Mouse (Mus musculus): ENCODE data around the gene Olfr1340. TPM values are rescaled to one million over a fixed set of nuclear protein-coding genes. Genes with fewer than 3 reads are reported as not detected.

The Olfr1340 gene
- polyA plus RNA-seq, 1 experiment from 2014 or later, result not detected

DNA sequence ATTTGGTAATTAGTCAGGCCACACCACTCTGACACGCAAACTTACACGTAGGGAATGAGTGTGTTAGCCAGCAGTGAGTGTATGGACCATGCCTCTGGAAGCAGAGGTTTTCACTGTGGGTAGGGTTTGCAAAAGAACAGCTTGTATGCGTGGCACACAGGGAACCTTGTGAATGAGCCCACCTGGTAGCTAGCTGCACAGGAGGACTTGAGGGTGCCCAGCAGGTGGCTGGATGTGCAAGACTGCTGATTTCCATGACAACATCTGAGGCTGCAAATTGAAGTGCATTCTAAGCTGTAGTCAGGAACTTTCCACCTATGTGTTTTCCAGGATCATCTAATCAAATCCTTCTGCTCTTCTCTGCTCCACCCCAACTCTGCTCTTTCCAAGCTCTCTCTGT, 19.6 kb downstream of the Olfr1340 start:
- Histone ChIP-seq H3K4me3 (ENCODE audit: low read depth, low read length) (no peak overlapping the region), H3K4me2 (no peak overlapping the region), H3K9ac (ENCODE audit: low read depth, low read length) (no peak overlapping the region), H3K36me3 (ENCODE audit: control insufficient read depth, insufficient read depth, low read length) (no peaks in the 10 kb centered on the region), H3K4me1 (replicated peaks; ENCODE audit: control insufficient read depth, insufficient read depth, low read length) (no peaks in the 10 kb centered on the region), H3K27me3 (replicated peaks; ENCODE audit: control insufficient read depth, insufficient read depth, low read length) (peaks cover 17% of the 10 kb centered on the region), H3K9me3 (ENCODE audit: control insufficient read depth, low read length) (no peaks in the 10 kb centered on the region), H3K27ac (ENCODE audit: low read depth, low read length) (no peak overlapping the region)
- ATAC-seq (replicated peaks; ENCODE audit: low FRiP score) (no peak), DNase-seq (ENCODE audit: low spot score) (no peak)
- WGBS, result 62% methylated on average over 3 of the region's 3 CpGs

DNA sequence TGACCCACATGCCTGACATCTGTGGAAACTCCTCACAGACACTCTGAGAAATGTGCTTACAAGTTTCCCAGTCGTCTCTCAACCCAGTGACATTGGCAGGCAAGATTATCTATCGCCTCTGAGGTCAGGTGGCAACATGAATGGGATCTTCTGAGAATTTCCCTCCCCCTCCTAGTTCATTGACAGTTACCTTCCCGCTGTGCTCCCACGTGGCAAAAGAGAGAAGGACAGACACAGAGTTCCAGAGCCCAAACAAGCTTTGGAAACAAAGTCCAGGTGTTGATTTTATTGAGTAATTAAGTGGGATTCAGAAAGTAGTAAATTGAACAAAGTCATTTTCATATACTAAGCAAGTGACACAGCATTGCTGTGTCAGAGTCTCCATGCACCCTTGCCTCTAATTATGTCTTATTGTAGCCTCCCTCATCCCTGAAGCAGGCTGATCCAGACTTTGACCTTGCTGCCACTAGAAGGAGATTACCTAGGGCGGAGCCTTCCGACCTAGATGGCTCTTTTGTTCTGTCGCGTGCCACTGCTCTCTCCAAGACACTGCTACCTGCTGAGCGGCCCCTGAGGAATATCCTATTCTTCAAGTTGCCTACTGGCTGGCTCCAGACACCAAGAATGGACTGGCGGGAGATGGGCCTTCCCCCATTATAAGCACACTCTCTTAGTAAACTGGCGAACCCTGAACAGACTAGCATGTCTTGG, 21.2 kb downstream of the Olfr1340 start:
- Histone ChIP-seq H3K9ac (ENCODE audit: low read depth, low read length) (no peak overlapping the region), H3K4me3 (ENCODE audit: low read depth, low read length) (no peak overlapping the region), H3K9me3 (ENCODE audit: control insufficient read depth, low read length) (no peaks in the 10 kb centered on the region), H3K4me1 (replicated peaks; ENCODE audit: control insufficient read depth, insufficient read depth, low read length) (no peaks in the 10 kb centered on the region), H3K36me3 (ENCODE audit: control insufficient read depth, insufficient read depth, low read length) (no peaks in the 10 kb centered on the region), H3K4me2 (no peak overlapping the region), H3K27ac (ENCODE audit: low read depth, low read length) (no peak overlapping the region), H3K27me3 (replicated peaks; ENCODE audit: control insufficient read depth, insufficient read depth, low read length) (peaks cover 17% of the 10 kb centered on the region)
- DNase-seq (ENCODE audit: low spot score), result no peak
- ATAC-seq (replicated peaks; ENCODE audit: low FRiP score), result no peak
- WGBS, result 7% methylated on average over 11 of the region's 11 CpGs

DNA sequence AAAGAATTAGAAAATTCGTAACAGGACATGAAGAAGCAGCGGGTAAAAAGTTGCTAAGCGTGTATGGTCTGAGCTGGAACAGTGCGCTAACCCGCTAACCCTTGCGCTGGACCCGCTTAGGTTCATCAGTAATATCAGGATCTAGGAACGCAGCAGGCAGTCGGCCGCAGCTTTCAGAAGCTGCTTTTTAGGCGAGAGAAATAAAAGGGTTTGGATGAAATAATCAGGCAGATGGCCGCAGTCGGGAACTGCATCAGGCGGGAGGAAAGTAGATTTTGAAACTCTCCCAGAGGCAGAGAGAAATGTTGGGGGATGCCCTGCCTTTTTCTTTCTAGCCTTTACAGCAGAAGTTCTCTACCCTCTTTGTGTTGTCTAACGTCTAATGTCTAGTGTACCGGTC, 21.9 kb downstream of the Olfr1340 start:
- no peaks in the 10 kb centered on the region for H3K4me1 ChIP-seq (replicated peaks; ENCODE audit: control insufficient read depth, insufficient read depth, low read length)
- H3K36me3 ChIP-seq (ENCODE audit: control insufficient read depth, insufficient read depth, low read length), result no peaks in the 10 kb centered on the region
- no peak overlapping the region for H3K27ac ChIP-seq (ENCODE audit: low read depth, low read length)
- 13% methylated on average over 16 of the region's 16 CpGs for WGBS
- H3K9me3 ChIP-seq (ENCODE audit: control insufficient read depth, low read length), result no peaks in the 10 kb centered on the region
- H3K27me3 ChIP-seq (replicated peaks; ENCODE audit: control insufficient read depth, insufficient read depth, low read length), result peaks cover 17% of the 10 kb centered on the region
- ATAC-seq (replicated peaks; ENCODE audit: low FRiP score), result no peak
- no peak overlapping the region for H3K9ac ChIP-seq (ENCODE audit: low read depth, low read length)
- no peak overlapping the region for H3K4me2 ChIP-seq
- DNase-seq (ENCODE audit: low spot score), result no peak
- H3K4me3 ChIP-seq (ENCODE audit: low read depth, low read length), result no peak overlapping the region

DNA sequence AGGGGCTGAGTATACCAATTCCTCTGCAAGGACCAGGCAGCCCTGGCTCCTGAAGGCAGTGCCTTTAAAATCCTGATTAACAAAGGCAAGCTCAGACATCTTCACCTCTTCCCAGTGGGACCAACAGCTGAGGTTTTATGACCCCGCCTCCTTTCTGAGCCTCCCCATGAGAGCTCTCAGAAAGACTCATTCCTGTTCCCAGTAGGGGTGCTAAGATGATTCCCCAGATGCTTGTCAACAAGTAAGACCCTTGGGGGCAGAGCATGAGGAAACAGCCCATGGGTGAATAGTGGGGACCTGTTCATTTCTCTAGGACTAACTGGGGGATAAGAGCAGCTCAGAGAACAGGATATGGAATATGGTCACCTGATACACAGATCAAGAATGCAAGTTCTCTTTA, 38.7 kb downstream of the Olfr1340 start, which contains the start of gene Olfr1338:
Gene Olfr1338 (minus strand): TSS at position 101 of the 400 bp plus-strand sequence.
- 65% methylated on average over 1 of the region's 1 CpGs for WGBS
- no peaks in the 10 kb centered on the region for H3K27me3 ChIP-seq (replicated peaks; ENCODE audit: control insufficient read depth, insufficient read depth, low read length)
- no peaks in the 10 kb centered on the region for H3K9me3 ChIP-seq (ENCODE audit: control insufficient read depth, low read length)
- H3K4me1 ChIP-seq (replicated peaks; ENCODE audit: control insufficient read depth, insufficient read depth, low read length), result no peaks in the 10 kb centered on the region
- no peak for DNase-seq (ENCODE audit: low spot score)
- H3K9ac ChIP-seq (ENCODE audit: low read depth, low read length), result no peak within 1 kb of the TSS
- no peak within 1 kb of the TSS for H3K4me2 ChIP-seq
- ATAC-seq (replicated peaks; ENCODE audit: low FRiP score), result no peak
- no peak within 1 kb of the TSS for H3K4me3 ChIP-seq (ENCODE audit: low read depth, low read length)
- no peaks in the 10 kb centered on the region for H3K36me3 ChIP-seq (ENCODE audit: control insufficient read depth, insufficient read depth, low read length)
- no peak within 1 kb of the TSS for H3K27ac ChIP-seq (ENCODE audit: low read depth, low read length)

Other genes with a start within 250 kb of the Olfr1340 start
- 14.1 and 16.0 TPM in 2 replicates for gene Tie1, start 230.1 kb upstream of the Olfr1340 start, polyA plus RNA-seq (2014; fragmentation: Nextera tagmentation; extraction: Ambion mirVana)
- gene 2610528J11Rik, start 193.1 kb upstream of the Olfr1340 start, polyA plus RNA-seq (2014; fragmentation: Nextera tagmentation; extraction: Ambion mirVana), result 4.8 and 6.1 TPM in 2 replicates
- gene Tmem125, start 176.1 kb upstream of the Olfr1340 start, polyA plus RNA-seq (2014; fragmentation: Nextera tagmentation; extraction: Ambion mirVana), result 0.70 and 0.94 TPM in 2 replicates
- gene Cfap57, start 99.4 kb upstream of the Olfr1340 start, polyA plus RNA-seq (2014; fragmentation: Nextera tagmentation; extraction: Ambion mirVana), result 0.82 and 0.86 TPM in 2 replicates
- gene Ebna1bp2, start 99.3 kb upstream of the Olfr1340 start, polyA plus RNA-seq (2014; fragmentation: Nextera tagmentation; extraction: Ambion mirVana), result 239 and 247 TPM in 2 replicates
- not detected in 2 replicates for gene Olfr62, start 61.2 kb upstream of the Olfr1340 start, polyA plus RNA-seq (2014; fragmentation: Nextera tagmentation; extraction: Ambion mirVana)
- not detected in 2 replicates for gene Olfr1342, start 27.4 kb upstream of the Olfr1340 start, polyA plus RNA-seq (2014; fragmentation: Nextera tagmentation; extraction: Ambion mirVana)
- gene Olfr1341, start 16.6 kb upstream of the Olfr1340 start, polyA plus RNA-seq (2014; fragmentation: Nextera tagmentation; extraction: Ambion mirVana), result not detected in 2 replicates
- not detected in 2 replicates for gene Olfr1339, start 12.0 kb downstream of the Olfr1340 start, polyA plus RNA-seq (2014; fragmentation: Nextera tagmentation; extraction: Ambion mirVana)
- gene Olfr1338, start 38.6 kb downstream of the Olfr1340 start, polyA plus RNA-seq (2014; fragmentation: Nextera tagmentation; extraction: Ambion mirVana), result not detected in 2 replicates
- not detected in 2 replicates for gene Olfr1337, start 62.4 kb downstream of the Olfr1340 start, polyA plus RNA-seq (2014; fragmentation: Nextera tagmentation; extraction: Ambion mirVana)
- not detected in 2 replicates for gene Olfr1335, start 89.8 kb downstream of the Olfr1340 start, polyA plus RNA-seq (2014; fragmentation: Nextera tagmentation; extraction: Ambion mirVana)
- gene Olfr1333, start 116.1 kb downstream of the Olfr1340 start, polyA plus RNA-seq (2014; fragmentation: Nextera tagmentation; extraction: Ambion mirVana), result not detected in 2 replicates
- gene Olfr1331, start 144.5 kb downstream of the Olfr1340 start, polyA plus RNA-seq (2014; fragmentation: Nextera tagmentation; extraction: Ambion mirVana), result not detected in 2 replicates
- gene Olfr1330, start 168.5 kb downstream of the Olfr1340 start, polyA plus RNA-seq (2014; fragmentation: Nextera tagmentation; extraction: Ambion mirVana), result not detected in 2 replicates
- gene Olfr1329, start 197.3 kb downstream of the Olfr1340 start, polyA plus RNA-seq (2014; fragmentation: Nextera tagmentation; extraction: Ambion mirVana), result not detected in 2 replicates
- gene Olfr1328, start 218.5 kb downstream of the Olfr1340 start, polyA plus RNA-seq (2014; fragmentation: Nextera tagmentation; extraction: Ambion mirVana), result not detected in 2 replicates
- not detected in 2 replicates for gene Lao1, start 241.4 kb downstream of the Olfr1340 start, polyA plus RNA-seq (2014; fragmentation: Nextera tagmentation; extraction: Ambion mirVana)

All from liver, embryonic 11.5 days (tissue).